Mouse (Mus musculus) gonadal fat pad, adult 2 months (tissue): ENCODE data around the gene Ushbp1. TPM values are rescaled to one million over a fixed set of nuclear protein-coding genes. Genes with fewer than 3 reads are reported as not detected.

Experiments used
- DNase-seq: peaks from one replicate; pipeline ENCODE4 v3.0.0-alpha.2; 2012; ENCODE audit warnings: low read depth
- polyA plus RNA-seq: library from polyadenylated mRNA; depleted of rRNA; stranded (reverse); fragments of >200 nt; gene quantifications from 2 replicates; pipeline ENCODE4 v1.2.3, GENCODE M21; 2012

Ushbp1 gene
- polyA plus RNA-seq, 1 experiment: 59.8 TPM

- no peak for DNase-seq
Measured at GRCm38 (mm10) chr8:71394481-71394880, 1.1 kb downstream of the Ushbp1 start.

DNA sequence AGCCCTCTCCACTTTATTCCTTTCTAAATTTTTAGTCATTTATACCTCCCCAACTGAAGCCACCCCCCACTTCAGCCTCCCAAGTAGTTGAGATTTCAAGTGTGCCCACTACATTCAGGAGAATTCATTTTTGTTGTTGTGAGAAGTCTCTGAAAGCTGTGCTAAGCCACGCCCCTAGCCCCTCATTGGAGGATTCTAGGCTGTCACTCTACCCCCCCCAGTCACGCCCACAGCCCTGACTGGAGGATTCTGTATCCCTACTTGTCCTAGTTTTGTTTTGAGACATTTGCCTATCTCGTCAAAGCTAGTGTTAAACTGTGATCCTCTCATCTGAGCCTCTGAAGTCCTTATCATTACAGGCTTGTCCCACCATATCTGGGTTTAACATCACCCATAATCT lies 2.7 kb downstream of the Ushbp1 start:
- no peak for DNase-seq

DNA sequence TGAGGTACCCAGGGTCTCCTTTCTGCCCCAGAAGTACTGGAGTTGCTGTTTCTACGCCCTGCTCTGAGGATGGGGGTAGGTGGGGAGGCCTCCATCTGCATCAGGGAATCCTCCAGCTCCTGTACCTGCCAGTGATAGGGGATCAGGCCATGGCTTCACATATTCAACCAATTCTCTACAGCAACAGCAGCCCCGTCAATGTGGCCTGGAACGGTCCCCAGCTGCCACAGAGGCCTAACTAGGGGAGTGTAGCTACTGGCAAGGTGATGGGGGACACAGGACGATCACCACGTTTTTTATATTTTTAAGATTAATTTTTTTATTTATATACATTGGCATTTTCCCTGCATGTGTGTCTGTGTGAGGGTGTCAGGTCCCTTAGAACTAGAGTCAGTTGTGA lies 3.2 kb downstream of the Ushbp1 start:
- no peak for DNase-seq

GRCm38 (mm10) chr8:71391696-71392095 lies 3.9 kb downstream of the Ushbp1 start:
- DNase-seq: no peak

GRCm38 (mm10) chr8:71388267-71388666 lies 7.3 kb downstream of the Ushbp1 start:
- no peak for DNase-seq

GRCm38 (mm10) chr8:71385212-71385835 lies 10.3 kb downstream of the Ushbp1 start:
- no peak for DNase-seq

DNA sequence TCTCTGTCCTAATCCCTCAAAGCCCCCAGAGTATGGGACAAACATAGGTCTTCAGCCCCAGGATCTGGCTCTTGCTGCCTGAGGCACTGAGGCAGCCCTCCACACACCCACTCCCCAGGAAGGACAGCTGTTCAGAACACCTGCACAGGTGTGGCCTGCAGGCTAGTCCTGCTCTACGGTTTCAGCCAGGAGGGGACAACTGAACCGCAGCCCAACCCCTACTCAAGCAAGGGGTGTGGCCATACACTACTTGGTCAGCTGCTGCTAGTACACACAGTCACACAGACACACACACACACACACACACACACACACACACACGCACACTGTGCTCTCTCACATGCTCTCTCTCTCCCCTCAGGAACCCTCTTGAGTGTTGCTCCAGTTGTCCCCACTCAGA lies 11.7 kb downstream of the Ushbp1 start:
- no peak for DNase-seq

DNA sequence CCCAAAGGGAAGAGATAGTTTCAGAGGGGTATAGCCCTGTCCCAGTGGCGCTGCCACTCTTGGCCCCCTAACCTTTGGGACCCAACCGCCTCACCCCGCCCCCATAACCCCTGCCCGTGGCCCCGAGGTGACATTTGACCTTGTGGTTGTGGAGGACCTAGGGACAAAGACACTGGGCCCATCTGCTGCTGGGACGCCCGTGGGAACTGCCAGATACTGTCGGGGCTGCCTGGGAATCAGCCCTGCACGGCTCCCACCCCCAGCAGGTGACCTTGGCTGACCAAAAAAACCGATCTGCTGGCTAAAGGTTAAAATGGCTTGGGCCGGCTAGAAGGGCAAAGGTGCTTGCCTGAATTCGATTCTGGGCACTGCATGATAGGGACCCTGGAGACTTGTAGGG lies 12.2 kb downstream of the Ushbp1 start:
- no peak for DNase-seq

GRCm38 (mm10) chr8:71381971-71382961 lies 13.3 kb downstream of the Ushbp1 start:
- no peak for DNase-seq

GRCm38 (mm10) chr8:71381421-71381970 lies 14.1 kb downstream of the Ushbp1 start, which contains the start of gene Nr2f6:
Gene Nr2f6 (minus strand): TSS chr8:71381960.
- no peak for DNase-seq

DNA sequence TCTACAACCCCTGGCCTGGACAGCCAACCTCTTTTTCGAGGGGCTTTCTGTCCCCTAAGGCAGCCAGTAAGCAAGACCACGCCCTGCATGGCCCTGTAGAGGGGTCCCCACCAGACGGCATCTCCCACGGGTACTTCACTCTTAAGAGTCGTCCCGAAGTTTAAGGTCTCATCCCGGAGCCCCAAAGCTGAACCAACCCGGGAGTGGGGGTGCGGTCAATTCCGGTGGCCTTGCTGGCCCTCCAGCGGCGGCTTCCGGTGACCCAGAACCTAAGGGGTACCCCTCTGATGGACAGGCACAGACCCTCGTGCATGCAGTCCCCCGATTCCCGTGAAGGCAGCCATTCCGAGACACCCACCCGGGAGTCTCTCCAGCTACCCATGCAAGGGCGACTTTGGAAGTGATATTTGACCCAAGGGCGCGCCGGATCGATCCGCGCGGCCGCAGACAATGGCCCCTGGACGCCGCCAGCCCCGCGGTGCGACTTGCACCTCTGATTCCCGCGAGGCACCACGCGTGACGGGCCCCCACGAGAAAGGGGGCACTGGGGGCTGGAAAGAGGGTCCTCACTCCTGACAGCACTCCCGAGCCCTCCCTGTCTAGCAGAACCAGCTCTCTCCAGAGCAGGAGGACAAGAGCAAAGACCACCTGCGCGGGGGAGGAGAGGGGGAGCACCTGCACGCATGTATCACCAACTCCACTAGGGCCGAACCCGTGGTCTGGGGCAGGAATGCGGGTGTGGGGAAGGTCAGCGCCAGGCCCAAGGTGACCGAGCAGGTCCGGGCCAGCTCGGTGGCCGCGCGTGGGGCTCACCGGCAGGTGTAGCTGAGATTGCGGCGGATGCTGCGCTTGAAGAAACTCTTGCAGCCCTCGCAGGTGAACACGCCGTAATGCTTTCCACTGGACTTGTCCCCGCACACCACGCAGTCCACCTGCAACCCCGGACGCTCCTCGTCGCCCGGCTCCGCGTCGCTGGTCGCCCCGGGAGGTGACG lies 15.1 kb downstream of the Ushbp1 start:
- no peak for DNase-seq

DNA sequence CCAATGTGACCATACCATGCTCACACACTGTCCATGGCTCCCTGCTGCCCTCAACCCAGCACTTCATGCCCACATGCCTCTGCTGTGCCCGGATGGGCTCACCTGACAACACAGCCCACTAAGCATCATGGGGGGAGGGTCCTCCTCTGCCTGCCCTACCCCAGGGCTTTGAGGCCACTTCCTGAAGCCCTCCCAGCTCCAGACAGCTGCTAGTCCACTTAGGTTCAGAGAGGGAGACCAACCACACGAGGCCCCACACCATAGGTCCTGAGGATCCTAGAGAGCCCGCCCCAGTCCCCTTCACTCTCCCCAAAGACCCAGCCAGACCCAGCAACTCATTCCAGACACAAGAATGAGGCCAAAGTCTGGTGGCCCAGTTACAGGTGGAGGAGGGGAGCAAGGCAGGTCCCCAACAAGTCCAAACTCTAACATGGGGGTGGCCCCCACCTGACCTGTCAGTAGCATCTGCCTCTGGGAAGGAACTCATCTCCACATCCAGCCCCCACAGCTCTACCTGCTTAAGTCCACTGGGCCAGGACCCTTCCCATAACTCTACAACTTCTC lies 16.0 kb downstream of the Ushbp1 start:
- no peak for DNase-seq

GRCm38 (mm10) chr8:71379008-71379407 lies 16.6 kb downstream of the Ushbp1 start:
- DNase-seq: no peak

GRCm38 (mm10) chr8:71376423-71377030 lies 19.1 kb downstream of the Ushbp1 start:
- no peak for DNase-seq

DNA sequence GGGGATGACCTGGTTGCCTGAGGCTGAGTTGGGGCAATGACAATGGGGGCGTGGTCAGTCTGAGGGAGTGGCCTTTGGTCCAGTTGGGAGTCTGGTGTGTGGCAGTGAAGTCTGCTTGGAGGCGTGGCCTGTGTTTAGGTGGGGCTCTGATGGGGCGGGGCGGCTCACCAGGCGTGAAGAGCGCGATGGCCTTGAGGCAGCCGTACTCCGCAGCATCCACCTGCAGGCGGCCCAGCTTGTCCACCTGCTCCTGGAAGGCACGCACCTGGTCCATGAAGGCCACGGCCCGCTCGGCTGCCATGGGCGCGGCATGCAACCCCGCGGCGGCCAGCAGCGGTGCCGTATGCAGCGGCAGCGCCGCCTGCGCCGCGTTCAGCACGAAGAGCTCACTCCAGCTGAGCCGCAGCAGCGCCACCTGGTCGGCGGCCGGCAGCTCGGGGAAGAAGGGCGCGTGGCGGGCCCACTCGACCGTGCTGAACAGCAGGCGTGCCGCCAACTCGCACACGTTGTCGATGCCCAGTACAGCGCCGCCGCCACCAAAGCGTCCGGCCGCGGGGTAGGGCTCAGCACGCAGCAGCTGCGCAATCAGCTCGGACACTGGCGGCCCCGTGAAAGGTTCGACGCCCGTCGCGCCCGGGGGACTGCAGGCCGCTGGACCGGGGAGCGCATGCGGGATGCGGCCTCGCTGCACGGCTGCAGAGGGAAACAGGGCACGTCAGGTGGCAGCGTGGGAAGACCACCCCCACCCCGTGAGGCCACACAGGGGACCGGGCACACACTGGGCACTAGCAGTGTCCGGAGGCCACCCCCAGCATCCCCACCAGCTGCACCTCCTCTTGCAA lies 19.8 kb downstream of the Ushbp1 start:
- no peak for DNase-seq

- no peak for DNase-seq
Measured at GRCm38 (mm10) chr8:71374616-71375206, 20.9 kb downstream of the Ushbp1 start.

- no peak for DNase-seq
Measured at GRCm38 (mm10) chr8:71373000-71373399, 22.6 kb downstream of the Ushbp1 start.

DNA sequence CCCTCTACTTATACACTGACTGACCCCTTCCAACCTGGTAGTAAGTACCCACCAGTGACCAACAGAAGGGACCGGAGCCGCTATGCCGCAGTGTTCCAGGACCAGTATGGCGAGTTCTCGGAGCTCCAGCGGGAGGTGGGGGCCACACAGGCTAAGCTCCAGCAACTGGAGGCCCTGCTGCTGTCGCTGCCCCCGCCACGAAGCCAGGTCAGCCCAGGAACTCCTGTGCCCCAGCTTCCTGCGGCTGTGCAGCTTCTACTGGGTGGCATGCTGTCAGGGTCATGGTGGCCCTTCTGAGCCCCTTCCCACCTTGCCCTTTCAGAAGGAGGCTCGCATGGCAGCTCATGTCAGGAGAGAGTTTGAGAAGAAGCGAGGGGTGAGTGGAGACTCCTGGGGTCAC lies 23.2 kb downstream of the Ushbp1 start:
- no peak for DNase-seq

- DNase-seq: no peak
Measured at GRCm38 (mm10) chr8:71371236-71371848, 24.3 kb downstream of the Ushbp1 start, which contains the start of gene Ocel1. Gene Ocel1 (plus strand): TSS chr8:71371298.
